Mouse (Mus musculus): ENCODE data around the gene Trnp1. TPM values are rescaled to one million over a fixed set of nuclear protein-coding genes. Genes with fewer than 3 reads are reported as not detected.
A peak's percentile ranks its signal among the peaks of the same experiment; 100 is the strongest.

Gene Trnp1
- polyA plus RNA-seq, 1 experiment, result 0.22 TPM

GRCm38 (mm10) chr4:133485691-133486425 lies 12.5 kb downstream of the Trnp1 start:
- peaks cover 87% of the 10 kb centered on the region for H3K27me3 ChIP-seq (replicated peaks)
- H3K36me3 ChIP-seq (replicated peaks; ENCODE audit: low read length), result no peaks in the 10 kb centered on the region
- no peaks in the 10 kb centered on the region for H3K9me3 ChIP-seq
- TF ChIP-seq FLI1 (IDR thresholded peaks at IDR 0.05; ENCODE audit: low read length), result no peak
- TF ChIP-seq GATA1 (IDR thresholded peaks at IDR 0.05; ENCODE audit: borderline replicate concordance, low read length), result no peak
- peaks cover 14% of the 10 kb centered on the region for H3K4me1 ChIP-seq
- H3K4me3 ChIP-seq (replicated peaks), result no peak overlapping the region

GRCm38 (mm10) chr4:133484266-133485025 lies 13.9 kb downstream of the Trnp1 start:
- no peaks in the 10 kb centered on the region for H3K9me3 ChIP-seq
- H3K36me3 ChIP-seq (replicated peaks; ENCODE audit: low read length), result no peaks in the 10 kb centered on the region
- peaks cover 94% of the 10 kb centered on the region for H3K27me3 ChIP-seq (replicated peaks)
- no peak for TF ChIP-seq GATA1 (IDR thresholded peaks at IDR 0.05; ENCODE audit: borderline replicate concordance, low read length)
- no peak for TF ChIP-seq FLI1 (IDR thresholded peaks at IDR 0.05; ENCODE audit: low read length)
- H3K4me1 ChIP-seq, result peaks cover 28% of the 10 kb centered on the region
- peak overlapping the region; percentile 55 for H3K4me3 ChIP-seq (replicated peaks)

- H3K4me3 ChIP-seq (replicated peaks), result no peak overlapping the region
- no peaks in the 10 kb centered on the region for H3K36me3 ChIP-seq (replicated peaks; ENCODE audit: low read length)
- H3K4me1 ChIP-seq, result peaks cover 29% of the 10 kb centered on the region
- TF ChIP-seq GATA1 (IDR thresholded peaks at IDR 0.05; ENCODE audit: borderline replicate concordance, low read length), result no peak
- no peak for TF ChIP-seq FLI1 (IDR thresholded peaks at IDR 0.05; ENCODE audit: low read length)
- H3K27me3 ChIP-seq (replicated peaks), result peaks cover 92% of the 10 kb centered on the region
- no peaks in the 10 kb centered on the region for H3K9me3 ChIP-seq
These were observed 15.9 kb downstream of the Trnp1 start for GRCm38 (mm10) chr4:133482479-133482878.

DNA sequence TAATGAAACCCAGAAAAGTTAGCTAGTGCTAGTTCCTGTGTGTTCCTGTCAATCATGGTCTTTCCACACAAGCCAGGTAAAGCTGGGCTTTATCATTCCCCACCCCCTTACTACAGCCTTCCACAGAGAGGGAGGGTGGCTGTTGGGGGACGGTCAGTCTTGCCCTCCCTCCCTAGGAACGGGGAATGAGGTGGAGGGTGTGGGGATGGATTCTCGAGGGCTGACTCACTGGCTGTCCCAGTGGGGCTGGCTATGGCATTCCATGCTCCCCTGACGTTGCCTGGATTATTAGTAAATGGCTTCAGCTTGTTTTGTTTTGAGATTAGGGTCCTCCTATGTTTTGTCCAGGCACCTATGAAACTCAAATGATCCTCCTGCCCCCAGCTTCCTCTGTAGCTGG lies 16.9 kb downstream of the Trnp1 start:
- Histone ChIP-seq H3K4me1 (peaks cover 29% of the 10 kb centered on the region), H3K36me3 (replicated peaks; ENCODE audit: low read length) (no peaks in the 10 kb centered on the region), H3K9me3 (no peaks in the 10 kb centered on the region), H3K27me3 (replicated peaks) (peaks cover 91% of the 10 kb centered on the region), H3K4me3 (replicated peaks) (no peak overlapping the region)
- TF ChIP-seq FLI1 (IDR thresholded peaks at IDR 0.05; ENCODE audit: low read length) (no peak), GATA1 (IDR thresholded peaks at IDR 0.05; ENCODE audit: borderline replicate concordance, low read length) (no peak)

- no peak for TF ChIP-seq GATA1 (IDR thresholded peaks at IDR 0.05; ENCODE audit: borderline replicate concordance, low read length)
- H3K36me3 ChIP-seq (replicated peaks; ENCODE audit: low read length), result no peaks in the 10 kb centered on the region
- H3K4me1 ChIP-seq, result peaks cover 29% of the 10 kb centered on the region
- peaks cover 89% of the 10 kb centered on the region for H3K27me3 ChIP-seq (replicated peaks)
- no peaks in the 10 kb centered on the region for H3K9me3 ChIP-seq
- H3K4me3 ChIP-seq (replicated peaks), result peak overlapping the region; percentile 90
These were observed 17.6 kb downstream of the Trnp1 start for GRCm38 (mm10) chr4:133480754-133481153.

DNA sequence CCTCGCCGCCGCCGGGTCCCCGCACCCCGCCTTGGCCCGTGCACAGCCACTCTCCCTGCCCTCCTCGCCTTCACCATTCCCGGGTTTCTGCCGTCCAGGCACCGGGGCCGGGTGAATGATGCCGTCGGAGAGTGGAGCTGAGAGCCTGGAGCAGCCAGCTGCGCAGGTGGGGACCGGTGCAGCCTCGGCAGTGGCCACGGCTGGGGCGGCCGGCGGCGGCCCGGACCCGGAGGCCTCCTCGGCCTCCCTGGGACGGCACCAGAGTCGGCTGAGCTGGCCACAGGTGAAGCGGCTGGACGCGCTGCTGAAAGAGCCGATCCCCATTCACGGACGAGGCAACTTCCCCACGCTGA lies 18.2 kb downstream of the Trnp1 start:
- peaks cover 29% of the 10 kb centered on the region for H3K4me1 ChIP-seq
- H3K27me3 ChIP-seq (replicated peaks), result peaks cover 86% of the 10 kb centered on the region
- H3K4me3 ChIP-seq (replicated peaks), result peak overlapping the region; percentile 90
- H3K9me3 ChIP-seq, result no peaks in the 10 kb centered on the region
- TF ChIP-seq GATA1 (IDR thresholded peaks at IDR 0.05; ENCODE audit: borderline replicate concordance, low read length) (no peak), FLI1 (IDR thresholded peaks at IDR 0.05; ENCODE audit: low read length) (no peak)
- H3K36me3 ChIP-seq (replicated peaks; ENCODE audit: low read length), result no peaks in the 10 kb centered on the region

GRCm38 (mm10) chr4:133479458-133480184 lies 18.7 kb downstream of the Trnp1 start, which contains the start of gene Tent5b:
Gene Tent5b (plus strand): TSS chr4:133480132.
- H3K27me3 ChIP-seq (replicated peaks), result peaks cover 87% of the 10 kb centered on the region
- H3K4me1 ChIP-seq, result peaks cover 29% of the 10 kb centered on the region
- no peaks in the 10 kb centered on the region for H3K36me3 ChIP-seq (replicated peaks; ENCODE audit: low read length)
- H3K4me3 ChIP-seq (replicated peaks), result peak within 1 kb of the TSS; percentile 90
- no peaks in the 10 kb centered on the region for H3K9me3 ChIP-seq
- TF ChIP-seq FLI1 (IDR thresholded peaks at IDR 0.05; ENCODE audit: low read length), result no peak
- no peak for TF ChIP-seq GATA1 (IDR thresholded peaks at IDR 0.05; ENCODE audit: borderline replicate concordance, low read length)

DNA sequence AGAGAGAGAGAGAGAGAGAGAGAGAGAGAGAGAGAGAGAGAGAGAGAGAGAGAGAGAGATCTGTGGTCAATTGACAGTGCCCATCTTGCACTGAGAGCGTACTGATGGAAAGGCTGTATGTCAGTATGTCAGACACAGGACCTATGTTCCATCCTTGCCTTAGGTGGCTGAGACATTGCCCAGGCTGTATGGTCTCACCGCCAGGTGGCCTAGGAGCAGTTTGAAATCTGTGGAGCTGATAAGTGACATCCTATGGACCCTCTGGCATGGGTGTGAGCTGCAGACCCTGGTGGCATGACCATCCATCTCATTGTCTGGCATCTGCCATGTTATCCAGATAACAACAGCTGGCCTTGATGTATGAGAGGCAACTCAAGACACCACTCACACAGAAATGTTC lies 24.5 kb downstream of the Trnp1 start:
- peaks cover 4% of the 10 kb centered on the region; the same call in 1 of the 2 replicates for H3K9me3 ChIP-seq
- no peak overlapping the region for H3K4me3 ChIP-seq (replicated peaks)
- peaks cover 9% of the 10 kb centered on the region for H3K4me1 ChIP-seq
- H3K36me3 ChIP-seq (replicated peaks; ENCODE audit: low read length), result no peaks in the 10 kb centered on the region
- peaks cover 55% of the 10 kb centered on the region for H3K27me3 ChIP-seq (replicated peaks)
- TF ChIP-seq GATA1 (IDR thresholded peaks at IDR 0.05; ENCODE audit: borderline replicate concordance, low read length), result no peak
- no peak for TF ChIP-seq FLI1 (IDR thresholded peaks at IDR 0.05; ENCODE audit: low read length)

- no peak for TF ChIP-seq FLI1 (IDR thresholded peaks at IDR 0.05; ENCODE audit: low read length)
- TF ChIP-seq GATA1 (IDR thresholded peaks at IDR 0.05; ENCODE audit: borderline replicate concordance, low read length), result no peak
- H3K27me3 ChIP-seq (replicated peaks), result peaks cover 47% of the 10 kb centered on the region
- H3K9me3 ChIP-seq, result peaks cover 4% of the 10 kb centered on the region; the same call in 1 of the 2 replicates
- no peaks in the 10 kb centered on the region for H3K36me3 ChIP-seq (replicated peaks; ENCODE audit: low read length)
- peaks cover 21% of the 10 kb centered on the region for H3K4me1 ChIP-seq
- H3K4me3 ChIP-seq (replicated peaks), result no peak overlapping the region
These were observed 27.1 kb downstream of the Trnp1 start for GRCm38 (mm10) chr4:133471135-133471821.

All from megakaryocyte, embryonic 14.5 days (primary cell).